Mouse (Mus musculus) spleen, adult 2 months (tissue): ENCODE data around the gene Nmt1. TPM values are rescaled to one million over a fixed set of nuclear protein-coding genes. Genes with fewer than 3 reads are reported as not detected.

ENCODE experiments used
- DNase-seq, 2 experiments: peaks; one replicate each; pipeline versions ENCODE4 v3.0.0 to v3.0.0-alpha.2; 2012 to 2021; ENCODE audit warnings: low spot score in 2 of 2, low read depth in 1 of 2
- H3K27ac ChIP-seq: fragments of 200-500 bp; 2 replicates; pipeline ENCODE4 v1.5.1; 2012; ENCODE audit warnings: low read length, inconsistent platforms; ENCODE audit not compliant: insufficient read depth
- H3K27me3 ChIP-seq: fragments of 200-500 bp; 2 replicates; pipeline ENCODE4 v1.6.1; 2012; ENCODE audit warnings: mild to moderate bottlenecking, moderate library complexity, low read length, inconsistent platforms; ENCODE audit not compliant: control insufficient read depth, insufficient read depth
- H3K36me3 ChIP-seq: fragments of 200-500 bp; 2 replicates; pipeline ENCODE4 v1.6.1; 2012; ENCODE audit warnings: mild to moderate bottlenecking, low read length, inconsistent platforms; ENCODE audit not compliant: control insufficient read depth, insufficient read depth
- H3K4me1 ChIP-seq: fragments of 200-500 bp; 2 replicates; pipeline ENCODE4 v1.6.1; 2011; ENCODE audit warnings: inconsistent platforms; ENCODE audit not compliant: control insufficient read depth, insufficient read depth, insufficient read length
- H3K4me3 ChIP-seq: fragments of 200-500 bp; 2 replicates; pipeline ENCODE4 v1.5.1; 2011; ENCODE audit warnings: mild to moderate bottlenecking, inconsistent platforms; ENCODE audit not compliant: insufficient read depth, insufficient read length; ENCODE audit errors: extremely low read depth
- CTCF ChIP-seq: fragments of 200-500 bp; IDR thresholded peaks from 2 replicates; pipeline ENCODE4 v1.5.1; 2011; ENCODE audit warnings: mild to moderate bottlenecking, inconsistent platforms; ENCODE audit not compliant: insufficient read depth, insufficient read length, insufficient replicate concordance; ENCODE audit errors: extremely low read depth
- POLR2A ChIP-seq: fragments of 200-500 bp; IDR thresholded peaks from 2 replicates; pipeline ENCODE4 v1.6.1; 2011; ENCODE audit warnings: low read depth, low read length, inconsistent platforms
- WGBS: fragments of 180-500 bp; shearing (Covaris S2); methylation state at CpG from one replicate; pipeline ENCODE4 v1.1.7; 2018; 5-methylcytosine and 5-hydroxymethylcytosine counted together
- polyA plus RNA-seq: library from polyadenylated mRNA; depleted of rRNA; stranded (reverse); fragments of >200 nt; gene quantifications from 2 replicates; pipeline ENCODE4 v1.2.3, GENCODE M21; 2012

Nmt1 gene
- polyA plus RNA-seq, 1 experiment, result 23.9 TPM

DNA sequence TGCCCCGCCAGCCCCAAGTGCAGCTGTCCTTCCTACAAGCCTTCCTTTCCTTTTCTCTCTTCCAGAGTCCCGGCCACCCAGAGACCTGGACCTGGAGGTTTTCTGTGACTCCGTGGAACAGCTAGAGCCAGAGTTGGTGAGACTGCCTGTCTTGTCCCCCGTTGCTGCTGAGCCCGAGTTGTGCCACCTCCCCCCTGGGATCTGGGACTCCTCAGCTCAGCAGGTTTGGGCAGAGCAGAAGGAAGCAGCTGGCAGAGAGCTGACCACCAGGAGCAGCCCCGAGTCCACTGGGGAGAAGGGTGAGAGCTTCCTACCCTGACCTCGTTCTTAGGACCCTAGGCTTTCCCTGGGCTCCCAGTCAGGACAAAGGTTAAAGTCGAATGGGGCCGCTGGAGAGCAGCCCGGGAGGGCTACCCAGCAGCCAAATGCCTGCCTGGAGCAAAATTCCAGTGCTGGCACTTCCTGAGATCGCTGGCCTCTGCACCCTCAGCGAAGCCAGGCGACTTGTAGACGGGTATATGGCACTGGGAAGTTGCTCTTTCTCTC, 77.3 kb downstream of the Nmt1 start:
- no peak overlapping the region for H3K27ac ChIP-seq
- H3K4me3 ChIP-seq, result no peak overlapping the region
- H3K4me1 ChIP-seq, result peaks cover 22% of the 10 kb centered on the region
- H3K27me3 ChIP-seq, result peaks cover 6% of the 10 kb centered on the region
- TF ChIP-seq CTCF, result no peak
- TF ChIP-seq POLR2A, result no peak
- peaks cover 8% of the 10 kb centered on the region for H3K36me3 ChIP-seq
- 85% methylated on average over 14 of the region's 14 CpGs for WGBS
- no peak for DNase-seq

DNA sequence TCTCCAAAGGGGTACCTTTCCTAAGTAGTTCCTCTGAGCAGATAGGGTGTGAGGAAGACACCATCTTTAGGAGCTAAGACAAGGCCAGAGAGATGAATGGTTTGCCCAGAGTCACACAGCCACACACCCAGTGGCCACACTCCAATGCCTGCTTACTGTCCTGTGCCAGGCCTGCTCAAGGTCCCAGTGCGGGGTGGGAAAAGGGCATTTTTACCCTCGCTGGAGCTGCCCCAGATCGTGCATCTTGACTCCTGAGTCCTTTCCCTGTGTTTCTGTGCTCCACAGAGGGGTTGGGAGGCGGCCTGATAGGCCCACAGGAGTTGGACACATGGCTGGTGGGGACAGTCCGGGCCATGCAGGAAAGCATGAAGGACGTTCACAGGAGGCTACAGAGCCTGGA, 77.8 kb downstream of the Nmt1 start:
- Histone ChIP-seq H3K4me1 (peaks cover 22% of the 10 kb centered on the region), H3K36me3 (peaks cover 8% of the 10 kb centered on the region), H3K27ac (no peak overlapping the region), H3K4me3 (no peak overlapping the region), H3K27me3 (peaks cover 6% of the 10 kb centered on the region)
- TF ChIP-seq CTCF, result no peak
- no peak for TF ChIP-seq POLR2A
- DNase-seq, result no peak
- WGBS, result 88% methylated on average over 6 of the region's 6 CpGs

- Histone ChIP-seq H3K4me1 (peaks cover 18% of the 10 kb centered on the region), H3K27ac (no peak overlapping the region), H3K27me3 (peaks cover 1% of the 10 kb centered on the region; the same call in 1 of the 2 replicates), H3K36me3 (peaks cover 8% of the 10 kb centered on the region), H3K4me3 (no peak overlapping the region)
- no peak for DNase-seq
- TF ChIP-seq POLR2A (no peak), CTCF (no peak)
- WGBS, result 82% methylated on average over 4 of the region's 4 CpGs
These were observed 78.4 kb downstream of the Nmt1 start for GRCm38 (mm10) chr11:103106386-103106785.

GRCm38 (mm10) chr11:103111301-103111700, 83.3 kb downstream of the Nmt1 start:
- WGBS, result 84% methylated on average over 10 of the region's 10 CpGs
- H3K4me3 ChIP-seq, result no peak overlapping the region
- no peak overlapping the region for H3K27ac ChIP-seq
- DNase-seq, result no peak
- TF ChIP-seq POLR2A, result no peak
- TF ChIP-seq CTCF, result no peak
- H3K4me1 ChIP-seq, result no peaks in the 10 kb centered on the region
- peaks cover 3% of the 10 kb centered on the region for H3K36me3 ChIP-seq
- H3K27me3 ChIP-seq, result no peaks in the 10 kb centered on the region

DNA sequence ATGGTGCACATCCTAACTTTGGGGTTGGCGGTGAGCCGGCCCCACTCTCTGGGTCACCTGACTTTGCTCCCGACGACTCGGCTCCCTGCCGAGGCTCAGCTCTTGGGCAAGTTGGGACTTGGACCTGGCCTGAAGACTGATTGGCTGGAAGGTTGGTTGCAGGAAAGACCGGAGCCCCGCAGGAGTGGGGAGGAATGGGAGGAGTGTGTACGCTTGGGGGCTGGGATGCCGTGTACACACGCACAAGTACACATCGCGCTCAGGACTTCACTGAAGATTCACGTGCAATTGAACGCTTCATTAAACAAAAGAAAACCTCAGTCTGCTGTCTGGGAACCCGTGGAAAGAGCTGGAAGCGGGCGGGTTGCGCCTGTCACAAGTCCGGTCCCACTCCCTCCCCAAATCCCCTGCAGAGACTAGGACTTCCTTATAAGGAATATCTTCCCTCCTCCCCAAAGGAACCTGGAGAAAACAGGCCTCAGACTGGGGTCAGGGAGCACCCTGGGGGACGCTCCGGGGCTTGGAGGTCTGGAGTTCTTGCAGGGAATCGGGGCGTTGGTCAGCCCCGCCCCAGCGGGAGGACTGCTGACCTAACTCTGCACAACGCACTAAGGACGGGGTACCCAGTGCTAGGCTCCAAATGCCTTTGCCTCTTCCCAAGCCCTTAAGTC, 84.0 kb downstream of the Nmt1 start:
- no peak for TF ChIP-seq POLR2A
- TF ChIP-seq CTCF, result no peak
- 0 out of 2 replicates have a peak overlapping the region, but pooled peaks have one; percentile 0 for H3K4me3 ChIP-seq
- no peaks in the 10 kb centered on the region for H3K36me3 ChIP-seq
- H3K27ac ChIP-seq, result no peak overlapping the region
- H3K27me3 ChIP-seq, result no peaks in the 10 kb centered on the region
- DNase-seq, result no peak
- 30% methylated on average over 28 of the region's 28 CpGs for WGBS
- H3K4me1 ChIP-seq, result no peaks in the 10 kb centered on the region

- no peak for DNase-seq
- no peak for TF ChIP-seq POLR2A
- TF ChIP-seq CTCF, result no peak
- Histone ChIP-seq H3K27ac (no peak overlapping the region), H3K4me3 (no peak overlapping the region), H3K27me3 (no peaks in the 10 kb centered on the region), H3K4me1 (no peaks in the 10 kb centered on the region), H3K36me3 (no peaks in the 10 kb centered on the region)
- WGBS, result 75% methylated on average over 9 of the region's 9 CpGs
These were observed 84.5 kb downstream of the Nmt1 start for GRCm38 (mm10) chr11:103112552-103112912.

- no peaks in the 10 kb centered on the region for H3K27me3 ChIP-seq
- H3K36me3 ChIP-seq, result no peaks in the 10 kb centered on the region
- H3K4me3 ChIP-seq, result no peak overlapping the region
- no peaks in the 10 kb centered on the region for H3K4me1 ChIP-seq
- TF ChIP-seq CTCF (no peak), POLR2A (no peak)
- H3K27ac ChIP-seq, result no peak overlapping the region
- no peak for DNase-seq
- 90% methylated on average over 12 of the region's 12 CpGs for WGBS
These were observed 85.0 kb downstream of the Nmt1 start for GRCm38 (mm10) chr11:103113005-103113404.
